Mouse (Mus musculus) MEL (cell line): ENCODE results near the gene Dscam. TPM values are rescaled to one million over a fixed set of nuclear protein-coding genes. Genes with fewer than 3 reads are reported as not detected.

ENCODE experiments used
- DNase-seq: peaks from one replicate; pipeline ENCODE4 v3.0.0; 2011; ENCODE audit warnings: low read depth, low spot score
- H3K27ac ChIP-seq: 2 replicates; pipeline ENCODE4 v1.5.1; 2012; ENCODE audit warnings: low read depth, mild to moderate bottlenecking, control low read depth, low read length, moderate library complexity; ENCODE audit not compliant: control insufficient read depth
- H3K27me3 ChIP-seq, 2 experiments: fragments of 150-350 bp in 1 of 2; sonication (generic) in 1 of 2; 2 replicates each; pipeline ENCODE4 v1.6.1; 2012; ENCODE audit warnings: low read length in 2 of 2, mild to moderate bottlenecking in 2 of 2, improper control_type of control experiment in 1 of 2, moderate library complexity in 1 of 2; ENCODE audit not compliant: insufficient read depth in 2 of 2, control insufficient read depth in 1 of 2
- H3K36me3 ChIP-seq, 2 experiments: 2 replicates each; pipeline ENCODE4 v1.6.1; 2012 to 2014; ENCODE audit warnings: low read length in 2 of 2, improper control_type of control experiment in 1 of 2, inconsistent platforms in 1 of 2, mild to moderate bottlenecking in 1 of 2; ENCODE audit not compliant: insufficient read depth in 2 of 2, control insufficient read depth in 1 of 2
- H3K4me1 ChIP-seq, 2 experiments: fragments of 150-350 bp in 1 of 2; sonication (generic) in 1 of 2; 2 replicates each; pipeline ENCODE4 v1.6.1; 2012; ENCODE audit warnings: low read length in 2 of 2, improper control_type of control experiment in 1 of 2, mild to moderate bottlenecking in 1 of 2; ENCODE audit not compliant: insufficient read depth in 2 of 2, control insufficient read depth in 1 of 2
- H3K4me3 ChIP-seq, 2 experiments: fragments of 150-350 bp in 1 of 2; sonication (generic) in 1 of 2; 2 replicates each; pipeline ENCODE4 v1.5.1; 2012; ENCODE audit warnings: low read depth in 2 of 2, low read length in 2 of 2, mild to moderate bottlenecking in 2 of 2, moderate library complexity in 2 of 2, control low read depth in 1 of 2, improper control_type of control experiment in 1 of 2; ENCODE audit not compliant: control insufficient read depth in 1 of 2, insufficient read depth in 1 of 2
- H3K79me2 ChIP-seq: 2 replicates; pipeline ENCODE4 v1.6.1; 2012; ENCODE audit warnings: mild to moderate bottlenecking, low read length, moderate library complexity; ENCODE audit not compliant: control insufficient read depth, poor library complexity, insufficient read depth
- H3K9ac ChIP-seq: 2 replicates; pipeline ENCODE4 v1.6.1; 2012; ENCODE audit warnings: low read depth, mild to moderate bottlenecking, control low read depth, low read length, moderate library complexity; ENCODE audit not compliant: control insufficient read depth, poor library complexity, severe bottlenecking
- H3K9me3 ChIP-seq: fragments of 150-350 bp; sonication (generic); replicated peaks from 2 replicates; pipeline ENCODE4 v1.6.1; 2012; ENCODE audit warnings: mild to moderate bottlenecking, low read length, improper control_type of control experiment, moderate library complexity; ENCODE audit not compliant: insufficient read depth
- CHD1 ChIP-seq: IDR thresholded peaks from 2 replicates; pipeline ENCODE4 v1.6.1; 2012; ENCODE audit warnings: low read depth, mild to moderate bottlenecking, inconsistent platforms, low read length, improper control_type of control experiment
- CHD2 ChIP-seq: IDR thresholded peaks from 2 replicates; pipeline ENCODE4 v1.6.1; 2011; ENCODE audit warnings: low read length, improper control_type of control experiment
- CTCF ChIP-seq, 3 experiments: IDR thresholded peaks in 2 of 3; conservative IDR thresholded peaks in 1 of 3; 2 replicates each; pipeline ENCODE4 v1.5.1; 2011 to 2012; ENCODE audit warnings: low read length in 3 of 3, low read depth in 2 of 3, mild to moderate bottlenecking in 2 of 3, improper control_type of control experiment in 1 of 3, inconsistent platforms in 1 of 3, mixed read lengths in 1 of 3, moderate library complexity in 1 of 3; ENCODE audit not compliant: control insufficient read depth in 1 of 3, insufficient read depth in 1 of 3, poor library complexity in 1 of 3, severe bottlenecking in 1 of 3
- ELF1 ChIP-seq: IDR thresholded peaks from 2 replicates; pipeline ENCODE4 v1.6.1; 2014; ENCODE audit warnings: low read depth, mild to moderate bottlenecking, inconsistent platforms, low read length, improper control_type of control experiment, moderate library complexity
- EP300 ChIP-seq, 2 experiments: IDR thresholded peaks; 2 replicates each; pipeline ENCODE4 v1.6.1; 2011; ENCODE audit warnings: improper control_type of control experiment in 2 of 2, low read length in 2 of 2, low read depth in 1 of 2, mild to moderate bottlenecking in 1 of 2
- ETS1 ChIP-seq: IDR thresholded peaks from 2 replicates; pipeline ENCODE4 v1.6.1; 2012; ENCODE audit warnings: low read depth, mild to moderate bottlenecking, inconsistent platforms, low read length, improper control_type of control experiment, moderate library complexity
- GATA1 ChIP-seq: IDR thresholded peaks from 2 replicates; pipeline ENCODE4 v1.6.1; 2011; ENCODE audit warnings: low read depth, low read length, improper control_type of control experiment
- HCFC1 ChIP-seq: IDR thresholded peaks from 2 replicates; pipeline ENCODE4 v1.6.1; 2012; ENCODE audit warnings: low read depth, mild to moderate bottlenecking, inconsistent platforms, low read length, improper control_type of control experiment, moderate library complexity
- JUND ChIP-seq: IDR thresholded peaks from 2 replicates; pipeline ENCODE4 v1.6.1; 2011; ENCODE audit warnings: low read depth, mild to moderate bottlenecking, improper control_type of control experiment, low read length
- KAT2A ChIP-seq: conservative IDR thresholded peaks from 2 replicates; pipeline ENCODE4 v1.6.1; 2012; ENCODE audit warnings: low read depth, low read length, improper control_type of control experiment, inconsistent platforms
- MAZ ChIP-seq: IDR thresholded peaks from 2 replicates; pipeline ENCODE4 v1.6.1; 2012; ENCODE audit warnings: low read depth, mild to moderate bottlenecking, inconsistent platforms, low read length, improper control_type of control experiment
- MXI1 ChIP-seq: IDR thresholded peaks from 2 replicates; pipeline ENCODE4 v1.6.1; 2011; ENCODE audit warnings: mild to moderate bottlenecking, low read depth, low read length, improper control_type of control experiment
- MYB ChIP-seq: IDR thresholded peaks from 2 replicates; pipeline ENCODE4 v1.6.1; 2011; ENCODE audit warnings: mild to moderate bottlenecking, low read depth, low read length, improper control_type of control experiment
- NELFE ChIP-seq: IDR thresholded peaks from 2 replicates; pipeline ENCODE4 v1.6.1; 2011; ENCODE audit warnings: low read depth, low read length, improper control_type of control experiment
- POLR2A ChIP-seq, 2 experiments: IDR thresholded peaks; 2 replicates each; pipeline ENCODE4 v1.6.1; 2011 to 2012; ENCODE audit warnings: low read length in 2 of 2, mild to moderate bottlenecking in 2 of 2, control low read depth in 1 of 2, improper control_type of control experiment in 1 of 2, low read depth in 1 of 2, moderate library complexity in 1 of 2; ENCODE audit not compliant: control insufficient read depth in 1 of 2, insufficient read depth in 1 of 2, poor library complexity in 1 of 2
- POLR2AphosphoS2 ChIP-seq: IDR thresholded peaks from 2 replicates; pipeline ENCODE4 v1.6.1; 2011; ENCODE audit warnings: low read length, improper control_type of control experiment
- POLR2AphosphoS5 ChIP-seq: IDR thresholded peaks from 2 replicates; pipeline ENCODE4 v1.6.1; 2012; ENCODE audit warnings: low read depth, borderline replicate concordance, mild to moderate bottlenecking, inconsistent platforms, low read length, moderate library complexity, mixed read lengths
- RCOR1 ChIP-seq: IDR thresholded peaks from 2 replicates; pipeline ENCODE4 v1.6.1; 2012; ENCODE audit warnings: low read depth, mild to moderate bottlenecking, inconsistent platforms, low read length, improper control_type of control experiment
- SIN3A ChIP-seq: IDR thresholded peaks from 2 replicates; pipeline ENCODE4 v1.6.1; 2012; ENCODE audit warnings: low read length, improper control_type of control experiment, inconsistent platforms
- SMC3 ChIP-seq: IDR thresholded peaks from 2 replicates; pipeline ENCODE4 v1.6.1; 2011; ENCODE audit warnings: low read depth, low read length, improper control_type of control experiment
- TCF12 ChIP-seq: IDR thresholded peaks from 2 replicates; pipeline ENCODE4 v1.6.1; 2014; ENCODE audit warnings: low read depth, mild to moderate bottlenecking, inconsistent platforms, low read length, improper control_type of control experiment, moderate library complexity
- UBTF ChIP-seq: IDR thresholded peaks from 2 replicates; pipeline ENCODE4 v1.6.1; 2012; ENCODE audit warnings: low read depth, mild to moderate bottlenecking, inconsistent platforms, low read length, improper control_type of control experiment, moderate library complexity, borderline replicate concordance; ENCODE audit not compliant: insufficient read depth
- USF2 ChIP-seq, 2 experiments: IDR thresholded peaks; 2 replicates each; pipeline ENCODE4 v1.6.1; 2011 to 2012; ENCODE audit warnings: improper control_type of control experiment in 2 of 2, low read length in 2 of 2, borderline replicate concordance in 1 of 2, inconsistent platforms in 1 of 2, low read depth in 1 of 2, mild to moderate bottlenecking in 1 of 2; ENCODE audit not compliant: insufficient read depth in 1 of 2
- ZKSCAN1 ChIP-seq: IDR thresholded peaks from 2 replicates; pipeline ENCODE4 v1.6.1; 2012; ENCODE audit warnings: low read depth, mild to moderate bottlenecking, inconsistent platforms, low read length, improper control_type of control experiment, moderate library complexity
- ZMIZ1 ChIP-seq: IDR thresholded peaks from 2 replicates; pipeline ENCODE4 v1.6.1; 2012; ENCODE audit warnings: low read depth, mild to moderate bottlenecking, inconsistent platforms, low read length, improper control_type of control experiment, moderate library complexity
- ZNF384 ChIP-seq: IDR thresholded peaks from 2 replicates; pipeline ENCODE4 v1.6.1; 2012; ENCODE audit warnings: low read depth, mild to moderate bottlenecking, inconsistent platforms, low read length, improper control_type of control experiment
- polyA plus RNA-seq, 2 experiments: library from polyadenylated mRNA; stranded (reverse) in 1 of 2; unstranded in 1 of 2; fragments of >175 nt in 1 of 2; fragments of >200 nt in 1 of 2; gene quantifications; 2 replicates each; pipeline versions ENCODE4 v1.2.1 to v1.2.4; 2012; ENCODE audit warnings: low replicate concordance in 2 of 2, low read depth in 1 of 2; ENCODE audit not compliant: insufficient read length in 2 of 2, insufficient read depth in 1 of 2, missing spikeins in 1 of 2
- total RNA-seq: library from RNA; depleted of rRNA; stranded (reverse); fragments of 300-350 nt; gene quantifications from 2 replicates; pipeline ENCODE4 v1.2.3, GENCODE M21; 2012

Dscam gene
- total and polyA plus RNA-seq, 3 experiments, result not detected

DNA sequence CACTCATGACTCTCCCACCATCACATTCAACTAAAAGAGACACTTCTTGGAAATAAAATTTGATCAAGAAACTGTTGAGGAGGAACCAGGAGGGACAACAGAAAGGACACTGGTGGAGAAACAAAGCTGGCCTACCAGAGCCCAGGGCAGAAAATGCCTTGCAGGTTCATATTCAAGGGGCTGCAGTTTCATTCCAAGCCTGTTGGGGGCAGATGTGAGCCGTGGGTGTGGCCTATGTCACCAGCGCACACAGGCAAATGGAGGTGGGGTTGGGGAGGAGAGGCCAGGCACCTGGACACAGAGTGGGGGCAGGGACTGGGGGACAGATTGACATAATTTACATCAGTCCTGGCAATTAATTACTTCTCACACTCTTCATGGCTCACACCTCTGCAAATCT, 452.3 kb downstream of the Dscam start:
- Histone ChIP-seq H3K4me3 (no peak overlapping the region), H3K9me3 (no peaks in the 10 kb centered on the region), H3K4me1 (no peaks in the 10 kb centered on the region), H3K27ac (no peak overlapping the region), H3K79me2 (no peaks in the 10 kb centered on the region), H3K36me3 (no peaks in the 10 kb centered on the region), H3K9ac (no peak overlapping the region), H3K27me3 (no peaks in the 10 kb centered on the region)
- TF ChIP-seq CTCF (IDR thresholded peaks at IDR 0.05 in 2 of 3, conservative IDR thresholded peaks at IDR 0.05 in 1 of 3; ENCODE audit: control insufficient read depth in 1 of 3, insufficient read depth in 1 of 3, low read depth in 2 of 3, low read length in 3 of 3, poor library complexity in 1 of 3, severe bottlenecking in 1 of 3) (no peak; a peak in 1 of 6 replicates), CHD2 (no peak), CHD1 (no peak), POLR2AphosphoS2 (no peak), TCF12 (no peak), SIN3A (no peak), ZNF384 (no peak), ZKSCAN1 (no peak), RCOR1 (no peak), USF2 (IDR thresholded peaks at IDR 0.05; ENCODE audit: borderline replicate concordance in 1 of 2, insufficient read depth in 1 of 2, low read depth in 1 of 2, low read length in 2 of 2) (no peak), KAT2A (no peak), EP300 (IDR thresholded peaks at IDR 0.05; ENCODE audit: low read depth in 1 of 2, low read length in 2 of 2) (no peak), MAZ (no peak), ZMIZ1 (no peak), MXI1 (no peak), POLR2A (IDR thresholded peaks at IDR 0.05; ENCODE audit: control insufficient read depth in 1 of 2, insufficient read depth in 1 of 2, low read depth in 1 of 2, low read length in 2 of 2, poor library complexity in 1 of 2) (no peak), UBTF (no peak), HCFC1 (no peak)
- DNase-seq, result no peak

DNA sequence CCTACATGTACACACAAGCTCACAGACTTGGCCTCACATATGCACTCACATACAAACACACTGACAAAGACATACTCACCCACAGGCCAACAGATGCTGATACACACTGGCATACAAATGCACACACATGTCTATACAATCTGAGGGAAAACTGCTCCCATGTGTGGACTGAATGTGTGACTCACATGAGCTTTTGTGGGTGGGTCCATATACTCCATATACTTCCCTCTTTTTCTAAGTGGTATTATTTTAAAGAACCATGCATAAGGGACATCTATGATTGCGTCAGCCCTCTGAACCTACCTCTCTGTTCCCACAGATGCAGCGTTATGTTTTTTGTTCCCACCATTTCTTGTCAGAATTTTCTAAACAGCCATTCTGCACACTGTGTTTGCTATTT, 453.9 kb downstream of the Dscam start:
- TF ChIP-seq MXI1, result no peak
- no peak for TF ChIP-seq ELF1
- no peak for TF ChIP-seq POLR2A (IDR thresholded peaks at IDR 0.05; ENCODE audit: control insufficient read depth in 1 of 2, insufficient read depth in 1 of 2, low read depth in 1 of 2, low read length in 2 of 2, poor library complexity in 1 of 2)
- TF ChIP-seq JUND, result no peak
- no peak for TF ChIP-seq SMC3
- no peak for TF ChIP-seq TCF12
- TF ChIP-seq CHD1, result no peak
- no peak for TF ChIP-seq GATA1
- TF ChIP-seq POLR2AphosphoS5, result no peak
- TF ChIP-seq POLR2AphosphoS2, result no peak
- TF ChIP-seq ETS1, result no peak
- TF ChIP-seq NELFE, result no peak
- no peak for TF ChIP-seq USF2 (IDR thresholded peaks at IDR 0.05; ENCODE audit: borderline replicate concordance in 1 of 2, insufficient read depth in 1 of 2, low read depth in 1 of 2, low read length in 2 of 2)
- TF ChIP-seq SIN3A, result no peak
- TF ChIP-seq EP300 (IDR thresholded peaks at IDR 0.05; ENCODE audit: low read depth in 1 of 2, low read length in 2 of 2), result no peak
- no peak for TF ChIP-seq MYB
- TF ChIP-seq CHD2, result no peak
- H3K9me3 ChIP-seq, result no peaks in the 10 kb centered on the region
- H3K79me2 ChIP-seq, result no peaks in the 10 kb centered on the region
- H3K4me3 ChIP-seq, result no peak overlapping the region
- no peak overlapping the region for H3K27ac ChIP-seq
- H3K27me3 ChIP-seq, result no peaks in the 10 kb centered on the region
- H3K9ac ChIP-seq, result no peak overlapping the region
- DNase-seq, result no peak
- no peaks in the 10 kb centered on the region for H3K4me1 ChIP-seq
- no peaks in the 10 kb centered on the region for H3K36me3 ChIP-seq
